Mouse (Mus musculus): ENCODE results near the gene Ccdc171.
A peak's percentile ranks its signal among the peaks of the same experiment; 100 is the strongest.
"Not testable (repeated sequence)": the region's sequence is repeated elsewhere in the genome, so short reads cannot be mapped to it uniquely, and the experiment has no call there.

Ccdc171 gene

GRCm38 (mm10) chr4:83525690-83526055 is 328 bp downstream of the Ccdc171 start:
- no peak for DNase-seq (ENCODE audit: low spot score in 2 of 2)

GRCm38 (mm10) chr4:83526270-83526987 is 1.1 kb downstream of the Ccdc171 start:
- peak; percentile 9 to 31 for DNase-seq (ENCODE audit: low spot score in 2 of 2)

- DNase-seq (ENCODE audit: low spot score in 2 of 2) = no peak
These were observed 1.6 kb downstream of the Ccdc171 start for GRCm38 (mm10) chr4:83526988-83527334.

GRCm38 (mm10) chr4:83527921-83528320 is 2.6 kb downstream of the Ccdc171 start:
- peak in 1 of 2 experiments; percentile 8 for DNase-seq (ENCODE audit: low spot score in 2 of 2)

- DNase-seq (ENCODE audit: low spot score in 2 of 2) = not testable (repeated sequence)
These were observed 4.7 kb downstream of the Ccdc171 start for GRCm38 (mm10) chr4:83530060-83530459.

- DNase-seq (ENCODE audit: low spot score in 2 of 2) = no peak
These were observed 8.0 kb downstream of the Ccdc171 start for GRCm38 (mm10) chr4:83533168-83533911.

GRCm38 (mm10) chr4:83534024-83534423 is 8.7 kb downstream of the Ccdc171 start:
- DNase-seq (ENCODE audit: low spot score in 2 of 2) = no peak

GRCm38 (mm10) chr4:83549501-83549900 is 24.2 kb downstream of the Ccdc171 start:
- DNase-seq (ENCODE audit: low spot score in 2 of 2) = no peak

- no peak for DNase-seq (ENCODE audit: low spot score in 2 of 2)
These were observed 42.1 kb downstream of the Ccdc171 start for GRCm38 (mm10) chr4:83567190-83568113.

GRCm38 (mm10) chr4:83568145-83568544 is 42.8 kb downstream of the Ccdc171 start:
- DNase-seq (ENCODE audit: low spot score in 2 of 2) = peak in 1 of 2 experiments; percentile 8

GRCm38 (mm10) chr4:83570569-83570968 is 45.2 kb downstream of the Ccdc171 start:
- DNase-seq (ENCODE audit: low spot score in 2 of 2) = no peak

- no peak for DNase-seq (ENCODE audit: low spot score in 2 of 2)
These were observed 45.7 kb downstream of the Ccdc171 start for GRCm38 (mm10) chr4:83571033-83571432.

- no peak for DNase-seq (ENCODE audit: low spot score in 2 of 2)
These were observed 47.2 kb downstream of the Ccdc171 start for GRCm38 (mm10) chr4:83572521-83572920.

GRCm38 (mm10) chr4:83576315-83576714 is 51.0 kb downstream of the Ccdc171 start:
- peak; percentile 12 to 46 for DNase-seq (ENCODE audit: low spot score in 2 of 2)

- DNase-seq (ENCODE audit: low spot score in 2 of 2) = no peak
These were observed 54.8 kb downstream of the Ccdc171 start for GRCm38 (mm10) chr4:83580157-83580556.

- no peak for DNase-seq (ENCODE audit: low spot score in 2 of 2)
These were observed 62.2 kb downstream of the Ccdc171 start for GRCm38 (mm10) chr4:83587563-83587962.

- no peak for DNase-seq (ENCODE audit: low spot score in 2 of 2)
These were observed 71.1 kb downstream of the Ccdc171 start for GRCm38 (mm10) chr4:83596486-83596885.

- no peak for DNase-seq (ENCODE audit: low spot score in 2 of 2)
These were observed 85.8 kb downstream of the Ccdc171 start for GRCm38 (mm10) chr4:83611111-83611510.

GRCm38 (mm10) chr4:83623021-83623711 is 97.8 kb downstream of the Ccdc171 start:
- DNase-seq (ENCODE audit: low spot score in 2 of 2) = not testable (repeated sequence)

- DNase-seq (ENCODE audit: low spot score in 2 of 2) = no peak
These were observed 98.4 kb downstream of the Ccdc171 start for GRCm38 (mm10) chr4:83623732-83624131.

GRCm38 (mm10) chr4:83651453-83651852 is 126.1 kb downstream of the Ccdc171 start:
- DNase-seq (ENCODE audit: low spot score in 2 of 2) = no peak

GRCm38 (mm10) chr4:83655396-83655795 is 130.1 kb downstream of the Ccdc171 start:
- DNase-seq (ENCODE audit: low spot score in 2 of 2) = no peak
